Mouse (Mus musculus) bone marrow macrophage, adult 2 months (primary cell): ENCODE measurements around the gene Psapl1. TPM values are rescaled to one million over a fixed set of nuclear protein-coding genes. Genes with fewer than 3 reads are reported as not detected.
"Not testable (repeated sequence)": the region's sequence is repeated elsewhere in the genome, so short reads cannot be mapped to it uniquely, and the experiment has no call there.

Source experiments
- H3K27ac ChIP-seq: 2 replicates; pipeline ENCODE4 v1.5.1; 2012; ENCODE audit warnings: low read depth, low read length; ENCODE audit not compliant: insufficient read depth
- H3K4me1 ChIP-seq: 2 replicates; pipeline ENCODE4 v1.6.1; 2012; ENCODE audit warnings: low read length; ENCODE audit not compliant: control insufficient read depth, insufficient read depth
- H3K4me3 ChIP-seq: 2 replicates; pipeline ENCODE4 v1.5.1; 2012; ENCODE audit warnings: mild to moderate bottlenecking, low read length, moderate library complexity; ENCODE audit not compliant: insufficient read depth
- CTCF ChIP-seq: IDR thresholded peaks from 2 replicates; pipeline ENCODE4 v1.5.1; 2012; ENCODE audit warnings: low read depth, mild to moderate bottlenecking, low read length, moderate library complexity
- POLR2A ChIP-seq: IDR thresholded peaks from 2 replicates; pipeline ENCODE4 v1.6.1; 2012; ENCODE audit warnings: mild to moderate bottlenecking, low read depth, low read length, borderline replicate concordance
- polyA plus RNA-seq: library from polyadenylated mRNA; stranded (reverse); fragments of >200 nt; gene quantifications from 2 replicates; pipeline ENCODE4 v1.2.4, GENCODE M21; 2012; ENCODE audit not compliant: missing spikeins, insufficient read depth, insufficient read length

Psapl1 gene
- polyA plus RNA-seq, 1 experiment: not detected

GRCm38 (mm10) chr5:36230301-36230780 is 26.5 kb downstream of the Psapl1 start:
- H3K4me3 ChIP-seq: no peak overlapping the region
- H3K27ac ChIP-seq: no peak overlapping the region
- TF ChIP-seq CTCF: no peak
- H3K4me1 ChIP-seq: no peaks in the 10 kb centered on the region

GRCm38 (mm10) chr5:36237526-36237925 is 33.7 kb downstream of the Psapl1 start:
- H3K27ac ChIP-seq, H3K4me1 ChIP-seq, H3K4me3 ChIP-seq: not testable (repeated sequence)

- no peak overlapping the region for H3K27ac ChIP-seq
- no peak overlapping the region for H3K4me3 ChIP-seq
- no peak for TF ChIP-seq POLR2A
- TF ChIP-seq CTCF: no peak
- H3K4me1 ChIP-seq: no peaks in the 10 kb centered on the region
Measured at GRCm38 (mm10) chr5:36248022-36248421, 44.2 kb downstream of the Psapl1 start.

- H3K4me3 ChIP-seq: no peak overlapping the region
- no peak overlapping the region for H3K27ac ChIP-seq
- TF ChIP-seq CTCF (no peak), POLR2A (no peak)
- no peaks in the 10 kb centered on the region for H3K4me1 ChIP-seq
Measured at GRCm38 (mm10) chr5:36252746-36253504, 49.1 kb downstream of the Psapl1 start.

- TF ChIP-seq CTCF (no peak), POLR2A (no peak)
- H3K4me3 ChIP-seq: no peak overlapping the region
- H3K27ac ChIP-seq: no peak overlapping the region
- no peaks in the 10 kb centered on the region for H3K4me1 ChIP-seq
Measured at GRCm38 (mm10) chr5:36254642-36255516, 51.1 kb downstream of the Psapl1 start.

Other genes starting within 250 kb of the Psapl1 start
- 0.31 TPM in 1 of 2 replicates, not detected in the other for gene Sorcs2, start 194.1 kb downstream of the Psapl1 start, polyA plus RNA-seq